Mouse (Mus musculus): ENCODE results near the gene Olfr970. TPM values are rescaled to one million over a fixed set of nuclear protein-coding genes. Genes with fewer than 3 reads are reported as not detected.
"Not testable (repeated sequence)": the region's sequence is repeated elsewhere in the genome, so short reads cannot be mapped to it uniquely, and the experiment has no call there.

Gene Olfr970
- not detected in 2 replicates for polyA plus RNA-seq (2014; fragmentation: Nextera tagmentation; extraction: Ambion mirVana)

- H3K9ac ChIP-seq (ENCODE audit: low read length): no peak within 1 kb of the TSS
- H3K4me1 ChIP-seq (replicated peaks; ENCODE audit: control insufficient read depth, insufficient read depth, low read length): no peaks in the 10 kb centered on the region
- H3K27me3 ChIP-seq (ENCODE audit: control insufficient read depth, insufficient read depth, low read length): no peaks in the 10 kb centered on the region
- no peak for ATAC-seq (replicated peaks; ENCODE audit: low FRiP score)
- no peak within 1 kb of the TSS for H3K27ac ChIP-seq (ENCODE audit: low read depth, low read length)
- 82% methylated on average over 4 of the region's 4 CpGs for WGBS
- no peaks in the 10 kb centered on the region for H3K36me3 ChIP-seq (ENCODE audit: control insufficient read depth, insufficient read depth, low read length)
- no peak within 1 kb of the TSS for H3K4me2 ChIP-seq (ENCODE audit: low read depth, low read length, severe bottlenecking)
- H3K4me3 ChIP-seq (ENCODE audit: low read depth, low read length): no peak within 1 kb of the TSS
- no peaks in the 10 kb centered on the region for H3K9me3 ChIP-seq (ENCODE audit: control insufficient read depth, low read length)
- DNase-seq (ENCODE audit: low spot score): no peak
Observed at GRCm38 (mm10) chr9:39808560-39808959, at the start of gene Olfr970. Gene Olfr970 (plus strand): TSS chr9:39808860.

GRCm38 (mm10) chr9:39783153-39783552 is 25.5 kb upstream of the Olfr970 start, which contains the start of gene Olfr968:
Gene Olfr968 (minus strand): TSS chr9:39783253.
- H3K36me3 ChIP-seq (ENCODE audit: control insufficient read depth, insufficient read depth, low read length): no peaks in the 10 kb centered on the region
- no peak within 1 kb of the TSS for H3K4me3 ChIP-seq (ENCODE audit: low read depth, low read length)
- H3K4me1 ChIP-seq (replicated peaks; ENCODE audit: control insufficient read depth, insufficient read depth, low read length): no peaks in the 10 kb centered on the region
- H3K9me3 ChIP-seq (ENCODE audit: control insufficient read depth, low read length): no peaks in the 10 kb centered on the region
- no peak within 1 kb of the TSS for H3K27ac ChIP-seq (ENCODE audit: low read depth, low read length)
- DNase-seq (ENCODE audit: low spot score): no peak
- H3K9ac ChIP-seq (ENCODE audit: low read length): no peak within 1 kb of the TSS
- no peak within 1 kb of the TSS for H3K4me2 ChIP-seq (ENCODE audit: low read depth, low read length, severe bottlenecking)
- 79% methylated on average over 1 of the region's 1 CpGs for WGBS
- H3K27me3 ChIP-seq (ENCODE audit: control insufficient read depth, insufficient read depth, low read length): no peaks in the 10 kb centered on the region
- ATAC-seq (replicated peaks; ENCODE audit: low FRiP score): no peak

GRCm38 (mm10) chr9:39790558-39790957 is 18.1 kb upstream of the Olfr970 start, which contains the start of gene Olfr969:
Gene Olfr969 (plus strand): TSS chr9:39790945.
- ATAC-seq (replicated peaks; ENCODE audit: low FRiP score) (no peak), DNase-seq (ENCODE audit: low spot score) (no peak)
- Histone ChIP-seq H3K4me1 (replicated peaks; ENCODE audit: control insufficient read depth, insufficient read depth, low read length) (no peaks in the 10 kb centered on the region), H3K27ac (ENCODE audit: low read depth, low read length) (no peak within 1 kb of the TSS), H3K27me3 (ENCODE audit: control insufficient read depth, insufficient read depth, low read length) (no peaks in the 10 kb centered on the region), H3K9me3 (ENCODE audit: control insufficient read depth, low read length) (no peaks in the 10 kb centered on the region), H3K36me3 (ENCODE audit: control insufficient read depth, insufficient read depth, low read length) (no peaks in the 10 kb centered on the region), H3K9ac (ENCODE audit: low read length) (no peak within 1 kb of the TSS), H3K4me2 (ENCODE audit: low read depth, low read length, severe bottlenecking) (no peak within 1 kb of the TSS), H3K4me3 (ENCODE audit: low read depth, low read length) (no peak within 1 kb of the TSS)
- 79% methylated on average over 2 of the region's 2 CpGs for WGBS

- WGBS: 90% methylated on average over 1 of the region's 2 CpGs
- H3K27ac ChIP-seq (ENCODE audit: low read depth, low read length): not testable (repeated sequence)
Observed at GRCm38 (mm10) chr9:39836576-39836975, 27.9 kb downstream of the Olfr970 start, which contains the start of gene Olfr971. Gene Olfr971 (plus strand): TSS chr9:39836876.

GRCm38 (mm10) chr9:39866122-39866521 is 57.5 kb downstream of the Olfr970 start, which contains the start of gene Olfr972:
Gene Olfr972 (plus strand): TSS chr9:39866422.
- H3K4me2 ChIP-seq (ENCODE audit: low read depth, low read length, severe bottlenecking): no peak within 1 kb of the TSS
- no peaks in the 10 kb centered on the region for H3K4me1 ChIP-seq (replicated peaks; ENCODE audit: control insufficient read depth, insufficient read depth, low read length)
- no peak within 1 kb of the TSS for H3K4me3 ChIP-seq (ENCODE audit: low read depth, low read length)
- H3K9ac ChIP-seq (ENCODE audit: low read length): no peak within 1 kb of the TSS
- H3K9me3 ChIP-seq (ENCODE audit: control insufficient read depth, low read length): no peaks in the 10 kb centered on the region
- ATAC-seq (replicated peaks; ENCODE audit: low FRiP score) (no peak), DNase-seq (ENCODE audit: low spot score) (no peak)
- H3K27me3 ChIP-seq (ENCODE audit: control insufficient read depth, insufficient read depth, low read length): no peaks in the 10 kb centered on the region
- H3K36me3 ChIP-seq (ENCODE audit: control insufficient read depth, insufficient read depth, low read length): no peaks in the 10 kb centered on the region
- WGBS: 69% methylated on average over 2 of the region's 2 CpGs
- H3K27ac ChIP-seq (ENCODE audit: low read depth, low read length): no peak within 1 kb of the TSS

More at GRCm38 (mm10) chr9:39836576-39836975, 27.9 kb downstream of the Olfr970 start, which contains the start of gene Olfr971:
- DNase-seq (ENCODE audit: low spot score); ATAC-seq (replicated peaks; ENCODE audit: low FRiP score); H3K4me1 ChIP-seq (replicated peaks; ENCODE audit: control insufficient read depth, insufficient read depth, low read length); H3K27me3 ChIP-seq (ENCODE audit: control insufficient read depth, insufficient read depth, low read length); H3K4me3 ChIP-seq (ENCODE audit: low read depth, low read length); H3K9ac ChIP-seq (ENCODE audit: low read length); H3K9me3 ChIP-seq (ENCODE audit: control insufficient read depth, low read length); H3K4me2 ChIP-seq (ENCODE audit: low read depth, low read length, severe bottlenecking); H3K36me3 ChIP-seq (ENCODE audit: control insufficient read depth, insufficient read depth, low read length): not testable (repeated sequence)

Other genes with a start within 250 kb of the Olfr970 start
- not detected in 2 replicates for gene Olfr959, start 233.3 kb upstream of the Olfr970 start, polyA plus RNA-seq (2014; fragmentation: Nextera tagmentation; extraction: Ambion mirVana)
- gene AW551984, start 204.5 kb upstream of the Olfr970 start, polyA plus RNA-seq (2014; fragmentation: Nextera tagmentation; extraction: Ambion mirVana): 16.0 and 17.4 TPM in 2 replicates
- gene Olfr148, start 198.2 kb upstream of the Olfr970 start, polyA plus RNA-seq (2014; fragmentation: Nextera tagmentation; extraction: Ambion mirVana): not detected in 2 replicates
- gene Olfr960, start 187.5 kb upstream of the Olfr970 start, polyA plus RNA-seq (2014; fragmentation: Nextera tagmentation; extraction: Ambion mirVana): not detected in 2 replicates
- not detected in 2 replicates for gene Olfr961, start 163.8 kb upstream of the Olfr970 start, polyA plus RNA-seq (2014; fragmentation: Nextera tagmentation; extraction: Ambion mirVana)
- not detected in 2 replicates for gene Olfr963, start 141.7 kb upstream of the Olfr970 start, polyA plus RNA-seq (2014; fragmentation: Nextera tagmentation; extraction: Ambion mirVana)
- not detected in 2 replicates for gene Olfr149, start 101.7 kb upstream of the Olfr970 start, polyA plus RNA-seq (2014; fragmentation: Nextera tagmentation; extraction: Ambion mirVana)
- not detected in 2 replicates for gene Olfr965, start 97.5 kb upstream of the Olfr970 start, polyA plus RNA-seq (2014; fragmentation: Nextera tagmentation; extraction: Ambion mirVana)
- gene Olfr150, start 77.9 kb upstream of the Olfr970 start, polyA plus RNA-seq (2014; fragmentation: Nextera tagmentation; extraction: Ambion mirVana): not detected in 2 replicates
- gene Olfr967, start 62.6 kb upstream of the Olfr970 start, polyA plus RNA-seq (2014; fragmentation: Nextera tagmentation; extraction: Ambion mirVana): not detected in 2 replicates
- gene Olfr968, start 25.6 kb upstream of the Olfr970 start, polyA plus RNA-seq (2014; fragmentation: Nextera tagmentation; extraction: Ambion mirVana): not detected in 2 replicates
- gene Olfr969, start 17.9 kb upstream of the Olfr970 start, polyA plus RNA-seq (2014; fragmentation: Nextera tagmentation; extraction: Ambion mirVana): not detected in 2 replicates
- gene Olfr971, start 28.0 kb downstream of the Olfr970 start, polyA plus RNA-seq (2014; fragmentation: Nextera tagmentation; extraction: Ambion mirVana): not detected in 2 replicates
- gene Olfr972, start 57.6 kb downstream of the Olfr970 start, polyA plus RNA-seq (2014; fragmentation: Nextera tagmentation; extraction: Ambion mirVana): not detected in 2 replicates
- not detected in 2 replicates for gene Olfr229, start 98.5 kb downstream of the Olfr970 start, polyA plus RNA-seq (2014; fragmentation: Nextera tagmentation; extraction: Ambion mirVana)
- not detected in 2 replicates for gene Olfr974, start 128.6 kb downstream of the Olfr970 start, polyA plus RNA-seq (2014; fragmentation: Nextera tagmentation; extraction: Ambion mirVana)
- gene Olfr975, start 143.2 kb downstream of the Olfr970 start, polyA plus RNA-seq (2014; fragmentation: Nextera tagmentation; extraction: Ambion mirVana): not detected in 2 replicates
- not detected in 2 replicates for gene Olfr976, start 152.3 kb downstream of the Olfr970 start, polyA plus RNA-seq (2014; fragmentation: Nextera tagmentation; extraction: Ambion mirVana)
- not detected in 2 replicates for gene Olfr978, start 183.3 kb downstream of the Olfr970 start, polyA plus RNA-seq (2014; fragmentation: Nextera tagmentation; extraction: Ambion mirVana)
- gene Olfr979, start 194.6 kb downstream of the Olfr970 start, polyA plus RNA-seq (2014; fragmentation: Nextera tagmentation; extraction: Ambion mirVana): not detected in 2 replicates
- not detected in 2 replicates for gene Olfr980, start 200.7 kb downstream of the Olfr970 start, polyA plus RNA-seq (2014; fragmentation: Nextera tagmentation; extraction: Ambion mirVana)
- gene Olfr981, start 212.6 kb downstream of the Olfr970 start, polyA plus RNA-seq (2014; fragmentation: Nextera tagmentation; extraction: Ambion mirVana): not detected in 2 replicates